Mouse (Mus musculus) midbrain, embryonic 14.5 days (tissue): Measurements from ENCODE around the gene Ntng2. TPM values are rescaled to one million over a fixed set of nuclear protein-coding genes. Genes with fewer than 3 reads are reported as not detected.

Source experiments
- ATAC-seq: fragments of 200-750 bp; cut with Nextera tagmentation; 2 replicates; pipeline ENCODE4 v1.8.0; 2017; ENCODE audit warnings: moderate number of reproducible peaks, moderate library complexity; ENCODE audit not compliant: low FRiP score, low TSS enrichment
- DNase-seq: peaks from one replicate; pipeline ENCODE4 v3.0.0-alpha.2; 2015
- H3K27ac ChIP-seq: fragments of 300-500 bp; sonication (generic); replicated peaks from 2 replicates; pipeline ENCODE4 v1.5.1; 2014; ENCODE audit warnings: mild to moderate bottlenecking, low read depth, low read length, moderate library complexity
- H3K27me3 ChIP-seq: fragments of 300-500 bp; sonication (generic); 2 replicates; pipeline ENCODE4 v1.6.1; 2014; ENCODE audit warnings: low read length, control low read depth, mixed read lengths; ENCODE audit not compliant: control insufficient read depth, insufficient read depth
- H3K36me3 ChIP-seq: fragments of 300-500 bp; sonication (generic); 2 replicates; pipeline ENCODE4 v1.6.1; 2014; ENCODE audit warnings: low read length, control low read depth; ENCODE audit not compliant: control insufficient read depth, insufficient read depth
- H3K4me1 ChIP-seq: fragments of 300-500 bp; sonication (generic); 2 replicates; pipeline ENCODE4 v1.6.1; 2014; ENCODE audit warnings: mild to moderate bottlenecking, antibody characterized with exemption, low read length, control low read depth; ENCODE audit not compliant: control insufficient read depth, insufficient read depth
- H3K4me2 ChIP-seq: fragments of 300-500 bp; sonication (generic); 2 replicates; pipeline ENCODE4 v1.6.1; 2014; ENCODE audit warnings: mild to moderate bottlenecking, low read length, moderate library complexity
- H3K4me3 ChIP-seq: fragments of 300-500 bp; sonication (generic); replicated peaks from 2 replicates; pipeline ENCODE4 v1.5.1; 2014; ENCODE audit warnings: low read depth, low read length
- H3K9ac ChIP-seq: fragments of 300-500 bp; sonication (generic); replicated peaks from 2 replicates; pipeline ENCODE4 v1.6.1; 2014; ENCODE audit warnings: mild to moderate bottlenecking, low read length, moderate library complexity
- H3K9me3 ChIP-seq: fragments of 300-500 bp; sonication (generic); 2 replicates; pipeline ENCODE4 v1.6.1; 2016; ENCODE audit warnings: low read length, control low read depth, mixed read lengths; ENCODE audit not compliant: control insufficient read depth
- WGBS: fragments of 180-500 bp; shearing (Covaris S2); extraction: QIAGEN DNeasy Blood & Tissue Kit; methylation state at CpG from one replicate; pipeline ENCODE4 v1.1.7; 2014; 5-methylcytosine and 5-hydroxymethylcytosine counted together
- polyA plus RNA-seq: library from polyadenylated mRNA; unstranded; fragments of >200 nt; fragmentation: Nextera tagmentation; extraction: Ambion mirVana; gene quantifications from 2 replicates; pipeline ENCODE4 v1.2.1, GENCODE M21; 2014

Ntng2 gene
- polyA plus RNA-seq, 1 experiment from 2014 or later, result 15.9 TPM

- Histone ChIP-seq H3K9me3 (no peaks in the 10 kb centered on the region), H3K4me1 (no peaks in the 10 kb centered on the region), H3K27me3 (no peaks in the 10 kb centered on the region), H3K27ac (no peak overlapping the region), H3K36me3 (peaks cover 12% of the 10 kb centered on the region), H3K4me2 (no peak overlapping the region), H3K9ac (no peak overlapping the region), H3K4me3 (no peak overlapping the region)
- WGBS, result 32% methylated on average over 6 of the region's 6 CpGs
- DNase-seq (no peak), ATAC-seq (no peak)
Observed at GRCm38 (mm10) chr2:29186209-29186608, 66.6 kb downstream of the Ntng2 start.

DNA sequence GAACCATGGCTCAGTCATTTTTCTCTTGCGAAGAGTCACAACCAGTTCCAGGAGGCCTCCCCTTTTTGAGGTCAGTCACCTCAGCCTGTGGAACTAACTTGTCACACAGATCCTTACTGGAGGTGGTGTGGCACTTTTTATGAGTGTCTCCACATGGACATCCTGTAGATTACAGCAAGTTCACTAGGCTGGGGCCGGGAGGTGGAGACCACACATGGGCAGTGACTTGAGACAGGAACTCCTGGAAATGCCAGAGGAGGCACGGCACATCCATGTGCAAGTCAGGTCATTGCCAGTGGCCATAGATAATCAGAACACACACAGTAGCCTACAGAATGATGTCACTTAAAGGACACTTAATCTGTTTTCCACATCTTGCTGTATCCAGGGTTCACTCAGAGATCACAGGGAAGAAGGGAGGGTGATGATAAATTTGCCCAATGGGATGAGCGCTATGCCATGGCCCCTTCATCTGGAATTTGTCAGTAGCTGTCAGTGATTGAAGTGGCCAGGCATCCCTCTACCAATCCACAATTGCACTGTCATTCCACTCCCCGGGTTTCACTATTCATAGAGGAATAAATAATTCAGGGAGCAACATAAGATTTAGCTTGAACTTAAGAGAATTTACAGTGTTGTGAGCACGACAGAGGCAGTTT lies 69.4 kb downstream of the Ntng2 start:
- peaks cover 39% of the 10 kb centered on the region for H3K36me3 ChIP-seq
- H3K27ac ChIP-seq, result no peak overlapping the region
- H3K4me1 ChIP-seq, result no peaks in the 10 kb centered on the region
- H3K4me2 ChIP-seq, result no peak overlapping the region
- DNase-seq (no peak), ATAC-seq (no peak)
- no peak overlapping the region for H3K9ac ChIP-seq
- no peaks in the 10 kb centered on the region for H3K27me3 ChIP-seq
- 84% methylated on average over 6 of the region's 6 CpGs for WGBS
- no peaks in the 10 kb centered on the region for H3K9me3 ChIP-seq
- H3K4me3 ChIP-seq, result no peak overlapping the region

DNA sequence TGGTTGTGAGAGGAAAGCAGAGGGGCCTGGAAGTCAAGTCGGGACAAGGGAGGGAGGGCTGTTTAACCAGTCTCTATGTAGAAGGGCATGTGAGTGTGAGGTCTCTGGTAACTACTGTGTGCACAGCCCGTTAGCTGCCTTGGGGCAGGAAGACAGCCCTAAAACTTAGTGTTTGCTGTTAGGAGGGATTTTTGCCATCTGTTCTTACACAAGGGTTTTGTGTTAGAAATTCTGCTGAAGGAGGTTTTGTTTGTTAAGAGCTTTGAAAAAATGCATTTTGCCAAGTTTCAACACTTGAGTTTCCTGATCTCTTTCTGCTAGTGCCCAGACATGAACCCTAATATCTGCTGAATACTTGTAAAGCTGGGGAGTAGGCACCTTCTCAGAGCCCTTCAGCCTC lies 71.7 kb downstream of the Ntng2 start:
- DNase-seq (no peak), ATAC-seq (no peak)
- Histone ChIP-seq H3K9me3 (no peaks in the 10 kb centered on the region), H3K27me3 (no peaks in the 10 kb centered on the region), H3K4me3 (no peak overlapping the region), H3K4me1 (no peaks in the 10 kb centered on the region), H3K27ac (no peak overlapping the region), H3K4me2 (no peak overlapping the region), H3K36me3 (peaks cover 61% of the 10 kb centered on the region), H3K9ac (no peak overlapping the region)
- WGBS, result 89% methylated on average over 2 of the region's 2 CpGs

- WGBS, result 97% methylated on average over 4 of the region's 4 CpGs
- ATAC-seq, result no peak
Observed at GRCm38 (mm10) chr2:29179810-29180209, 73.0 kb downstream of the Ntng2 start.

GRCm38 (mm10) chr2:29174887-29175286 lies 77.9 kb downstream of the Ntng2 start:
- 94% methylated on average over 3 of the region's 3 CpGs for WGBS
- Histone ChIP-seq H3K4me1 (no peaks in the 10 kb centered on the region), H3K9ac (no peak overlapping the region), H3K4me2 (no peak overlapping the region), H3K27me3 (no peaks in the 10 kb centered on the region), H3K9me3 (no peaks in the 10 kb centered on the region), H3K4me3 (no peak overlapping the region), H3K36me3 (peaks cover 91% of the 10 kb centered on the region), H3K27ac (no peak overlapping the region)
- DNase-seq (no peak), ATAC-seq (no peak)

More at GRCm38 (mm10) chr2:29179810-29180209, 73.0 kb downstream of the Ntng2 start:
- H3K9me3 ChIP-seq, result no peaks in the 10 kb centered on the region
- H3K27ac ChIP-seq, result no peak overlapping the region
- peaks cover 72% of the 10 kb centered on the region for H3K36me3 ChIP-seq
- H3K27me3 ChIP-seq, result no peaks in the 10 kb centered on the region
- H3K4me2 ChIP-seq, result no peak overlapping the region
- H3K4me1 ChIP-seq, result no peaks in the 10 kb centered on the region
- DNase-seq, result no peak
- no peak overlapping the region for H3K9ac ChIP-seq
- no peak overlapping the region for H3K4me3 ChIP-seq

GRCm38 (mm10) chr2:29168067-29168466 lies 84.7 kb downstream of the Ntng2 start:
- H3K27me3 ChIP-seq, result no peaks in the 10 kb centered on the region
- ATAC-seq (no peak), DNase-seq (no peak)
- no peak overlapping the region for H3K9ac ChIP-seq
- 95% methylated on average over 5 of the region's 5 CpGs for WGBS
- peaks cover 86% of the 10 kb centered on the region for H3K36me3 ChIP-seq
- no peak overlapping the region for H3K4me3 ChIP-seq
- H3K4me1 ChIP-seq, result no peaks in the 10 kb centered on the region
- no peak overlapping the region for H3K4me2 ChIP-seq
- H3K9me3 ChIP-seq, result no peaks in the 10 kb centered on the region
- H3K27ac ChIP-seq, result no peak overlapping the region

DNA sequence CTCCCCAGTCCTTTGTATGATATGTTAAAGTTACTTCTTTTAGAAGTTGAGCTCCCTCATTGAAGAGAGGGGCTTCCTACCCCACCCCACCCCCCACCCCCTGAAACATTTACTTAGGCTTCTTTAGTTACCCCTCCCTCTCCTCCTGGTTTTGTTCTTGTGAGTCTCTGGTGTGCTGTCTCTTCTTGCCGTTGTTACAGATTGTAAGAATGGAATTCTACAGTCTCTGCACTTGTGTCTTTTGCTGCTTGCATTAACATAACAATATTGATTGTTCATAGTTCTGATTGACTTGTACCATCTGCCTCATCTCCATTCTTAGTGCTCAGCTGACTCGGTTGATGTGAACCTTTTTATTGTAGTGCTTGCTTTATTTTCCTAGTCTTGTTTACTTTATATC lies 100.9 kb downstream of the Ntng2 start:
- no peak overlapping the region for H3K9ac ChIP-seq
- no peaks in the 10 kb centered on the region for H3K9me3 ChIP-seq
- H3K4me1 ChIP-seq, result no peaks in the 10 kb centered on the region
- H3K27ac ChIP-seq, result no peak overlapping the region
- 39% methylated on average over 2 of the region's 2 CpGs for WGBS
- peaks cover 96% of the 10 kb centered on the region for H3K36me3 ChIP-seq
- no peaks in the 10 kb centered on the region for H3K27me3 ChIP-seq
- no peak overlapping the region for H3K4me2 ChIP-seq
- H3K4me3 ChIP-seq, result no peak overlapping the region
- ATAC-seq, result no peak
- no peak for DNase-seq

Other genes starting within 250 kb of the Ntng2 start
- gene Cfap77, start 197.9 kb downstream of the Ntng2 start, polyA plus RNA-seq, result 1.1 and 1.3 TPM in 2 replicates
- 6.9 and 7.4 TPM in 2 replicates for gene Ttf1, start 192.7 kb downstream of the Ntng2 start, polyA plus RNA-seq
- gene Setx, start 128.8 kb downstream of the Ntng2 start, polyA plus RNA-seq, result 22.3 and 24.4 TPM in 2 replicates
- gene Med27, start 93.8 kb upstream of the Ntng2 start, polyA plus RNA-seq, result 81.0 and 96.4 TPM in 2 replicates